Mouse (Mus musculus) testis, adult 2 months (tissue): Measurements from ENCODE around the gene P2ry6.

Experiments used
- CTCF ChIP-seq: fragments of 200-500 bp; IDR thresholded peaks from 2 replicates; pipeline ENCODE4 v1.5.1; 2012; ENCODE audit warnings: low read depth, mild to moderate bottlenecking, inconsistent platforms, low read length, moderate library complexity; ENCODE audit not compliant: control insufficient read depth, insufficient read depth, insufficient replicate concordance
- POLR2A ChIP-seq: fragments of 200-500 bp; IDR thresholded peaks from 2 replicates; pipeline ENCODE4 v1.6.1; 2012; ENCODE audit warnings: low read depth, mild to moderate bottlenecking, inconsistent platforms, low read length, moderate library complexity; ENCODE audit not compliant: control insufficient read depth

- no peak for TF ChIP-seq CTCF
- no peak for TF ChIP-seq POLR2A
Observed at GRCm38 (mm10) chr7:100927287-100928000, 47.0 kb downstream of the P2ry6 start.
